Mouse (Mus musculus) gastrocnemius, postnatal 36 days (tissue): ENCODE results near the gene Col6a4. TPM values are rescaled to one million over a fixed set of nuclear protein-coding genes. Genes with fewer than 3 reads are reported as not detected.

Experiments
- DNase-seq, 2 experiments: peaks; one replicate each; pipeline ENCODE4 v3.0.0; 2022
- intact Hi-C: fragments of 180-260 bp; cut with DNase I; formaldehyde crosslinking; loops from one replicate; pipeline ENCODE4 v1.15.1; 2025
- long read RNA-seq, 2 experiments: library from polyadenylated mRNA; stranded (forward); transcript quantifications; one replicate each; pipeline ENCODE4 v2.0.0; 2021
- total RNA-seq, 2 experiments: library from RNA; stranded (reverse); gene quantifications; 2 replicates each; pipeline ENCODE4 v1.2.3; 2021

Col6a4 gene
- not detected for total RNA-seq
- long read RNA-seq, experiment 1, result 0 reads
- long read RNA-seq, experiment 2, result 0 reads

DNA sequence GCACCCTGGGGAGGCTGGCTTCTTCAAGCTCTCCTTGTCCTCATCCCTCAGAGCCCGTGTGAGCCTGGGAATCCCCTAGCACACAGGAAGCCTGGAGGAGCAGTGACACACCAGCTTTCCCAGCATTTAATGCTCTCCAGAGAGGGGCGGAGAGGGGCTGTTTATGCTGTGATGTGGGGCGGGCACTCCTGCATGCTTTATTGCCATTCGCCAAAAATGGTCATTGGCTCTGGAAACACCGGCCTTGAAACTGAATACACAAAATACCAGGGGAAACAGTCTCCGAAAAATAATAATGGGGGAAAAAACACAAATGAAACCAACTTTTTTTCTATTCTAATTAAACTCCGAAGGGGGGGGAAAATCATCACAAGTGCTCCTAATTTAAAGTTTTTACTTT, at the start of gene Col6a4:
Gene Col6a4, minus strand, starts transcription at position 101 of the 400 bp plus-strand sequence.
- intact Hi-C loops, result no loop called here
- no peak for DNase-seq

DNA sequence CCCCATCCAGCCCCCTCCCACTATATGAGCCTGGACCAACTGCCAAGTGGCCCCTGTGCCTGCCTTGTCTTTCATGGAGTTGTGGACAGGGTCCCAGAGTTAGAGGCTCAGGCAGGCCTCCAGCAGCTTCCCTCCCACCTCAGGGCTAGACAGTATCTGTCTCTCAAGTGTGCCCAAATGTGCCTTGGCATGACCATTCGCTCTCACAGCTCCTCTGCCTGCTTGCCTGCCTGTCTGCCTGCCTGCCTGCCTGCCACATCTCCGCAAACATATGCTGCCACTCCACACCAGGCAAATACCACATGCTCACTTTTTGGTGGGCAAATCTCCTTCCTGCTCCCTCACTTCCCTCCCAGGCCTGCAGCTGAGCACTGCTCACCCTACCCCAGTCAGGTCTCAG, 49.0 kb upstream of the Col6a4 start:
- intact Hi-C loops, result no loop called here

DNA sequence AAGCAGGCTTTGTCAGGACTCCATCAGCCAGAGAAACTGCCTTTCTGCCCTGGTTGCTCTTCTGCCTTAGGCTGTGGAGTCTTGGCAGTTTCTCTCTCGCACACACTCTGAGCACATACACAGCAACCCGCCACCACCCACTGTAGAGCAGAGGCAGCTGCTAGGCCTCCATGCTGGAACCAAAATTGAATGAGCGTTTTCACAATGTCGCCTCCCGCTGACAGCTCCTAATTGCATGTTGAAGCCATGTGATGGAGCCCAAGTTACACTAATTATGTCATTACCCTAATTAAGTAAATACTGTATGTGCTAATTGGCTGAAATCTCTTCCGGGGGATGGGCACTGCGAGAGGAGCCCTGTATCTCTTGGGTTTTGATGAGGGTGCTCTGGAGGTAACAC, 47.6 kb upstream of the Col6a4 start:
- intact Hi-C loops, result no loop called here
- DNase-seq, result no peak

More for the DNA sequence above, 49.0 kb upstream of the Col6a4 start:
- DNase-seq, result no peak

DNA sequence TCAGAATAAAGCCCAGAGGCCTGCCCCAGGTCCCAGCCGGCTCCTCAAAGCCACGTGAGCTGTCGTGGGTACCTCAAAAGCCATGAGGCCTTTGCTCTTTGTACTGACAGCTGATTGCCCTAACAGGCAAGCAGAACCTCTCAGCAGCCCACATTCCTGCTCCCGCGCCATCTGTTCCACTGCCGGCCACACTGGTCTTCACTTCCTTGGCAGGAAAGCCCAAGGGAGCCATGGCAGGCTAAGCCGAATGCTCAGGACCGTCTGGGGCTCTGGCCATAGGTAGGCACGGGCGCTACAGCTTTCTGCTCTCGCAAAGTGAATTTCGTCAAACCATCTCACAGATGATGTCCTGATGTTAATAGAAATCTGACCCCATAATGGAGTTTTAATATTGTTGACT, 45.4 kb upstream of the Col6a4 start:
- intact Hi-C loops, result no loop called here

DNA sequence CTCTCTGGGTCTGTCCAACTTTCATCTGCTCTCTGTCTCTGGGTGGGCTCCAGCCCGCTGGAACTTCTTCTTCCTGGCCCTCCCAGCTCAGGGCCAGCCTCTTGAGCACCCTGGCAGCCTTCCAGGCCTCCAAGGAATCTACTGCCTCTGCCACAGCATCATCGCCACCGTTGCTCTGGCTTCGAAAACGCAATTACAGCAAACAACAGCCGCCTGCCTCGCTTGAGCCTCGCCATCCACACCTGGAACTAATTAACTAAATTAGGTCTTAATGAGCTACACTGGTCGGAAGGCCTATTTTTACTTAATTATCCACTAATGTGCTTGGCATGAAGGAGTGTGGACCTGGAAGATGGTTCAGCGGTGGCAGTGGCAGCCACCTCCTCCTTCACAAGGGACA, 43.2 kb upstream of the Col6a4 start:
- intact Hi-C loops, result no loop called here
- no peak for DNase-seq

More for the DNA sequence above, 45.4 kb upstream of the Col6a4 start:
- no peak for DNase-seq

DNA sequence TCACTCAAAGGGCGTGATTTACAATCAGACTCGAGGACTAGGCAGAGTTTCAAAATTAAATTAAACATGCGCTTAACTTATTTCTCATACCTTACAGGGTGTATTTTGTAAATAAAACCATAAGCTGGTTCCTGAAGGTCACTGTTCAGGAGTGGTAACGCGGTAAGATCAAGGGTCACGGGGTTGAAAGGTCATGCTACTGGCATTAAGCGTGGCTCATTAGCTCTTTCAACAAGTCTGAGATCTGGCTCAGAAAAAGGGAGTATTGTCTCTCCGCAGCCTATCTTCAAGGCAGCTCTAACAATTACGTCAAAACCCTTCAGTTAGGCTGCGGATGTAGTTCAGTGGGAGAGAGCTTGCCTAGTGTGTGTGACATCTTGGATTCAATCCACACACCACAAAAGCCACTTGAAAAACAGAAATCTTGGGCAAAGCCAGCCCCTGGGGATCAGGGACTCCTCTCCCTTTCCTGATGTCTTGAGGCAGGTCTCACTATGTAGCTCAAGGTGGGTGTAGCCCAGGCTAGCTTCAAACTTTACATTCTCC, 41.2 kb upstream of the Col6a4 start:
- no peak for DNase-seq
- intact Hi-C loops, result no loop called here

DNA sequence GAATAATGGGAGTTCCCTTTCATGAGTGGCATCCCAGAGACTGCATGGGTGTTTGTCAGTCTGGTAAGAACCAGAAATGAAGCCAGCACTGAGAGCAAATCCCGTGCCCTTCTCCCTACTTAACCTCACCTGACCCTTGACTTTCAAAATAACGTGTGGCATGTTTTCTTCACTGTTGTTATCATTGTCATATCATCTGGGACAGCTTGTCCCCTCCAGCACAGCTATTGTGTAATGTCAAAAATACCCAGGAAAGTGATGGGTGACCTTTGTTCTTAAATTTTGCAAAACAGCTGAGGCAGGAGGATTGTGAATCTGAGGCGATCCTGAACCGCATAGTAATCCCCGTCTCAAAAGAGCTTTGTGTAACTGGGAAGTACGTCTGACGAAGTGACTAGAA, 33.7 kb upstream of the Col6a4 start:
- intact Hi-C loops, result no loop called here
- DNase-seq, result no peak

DNA sequence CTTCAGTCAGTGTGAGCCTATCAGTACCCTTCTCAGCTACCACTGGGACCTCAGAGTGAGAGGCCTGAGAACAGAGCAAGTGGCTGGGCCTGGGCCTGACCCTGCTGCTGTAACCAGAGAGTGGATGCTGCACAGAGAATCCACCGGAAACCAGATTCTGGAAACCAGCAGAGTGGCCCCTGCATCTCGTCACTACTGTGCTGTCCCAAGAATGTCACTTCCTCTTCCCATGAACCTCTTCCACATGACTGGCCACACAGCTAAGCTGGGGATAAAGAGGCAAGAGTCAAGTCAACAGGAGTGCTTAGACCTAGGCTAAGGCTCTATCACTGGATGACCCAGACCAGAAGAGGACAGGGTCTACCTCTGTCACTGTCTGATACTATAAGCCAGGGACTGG, 32.5 kb upstream of the Col6a4 start:
- intact Hi-C loops, result no loop called here
- no peak for DNase-seq

DNA sequence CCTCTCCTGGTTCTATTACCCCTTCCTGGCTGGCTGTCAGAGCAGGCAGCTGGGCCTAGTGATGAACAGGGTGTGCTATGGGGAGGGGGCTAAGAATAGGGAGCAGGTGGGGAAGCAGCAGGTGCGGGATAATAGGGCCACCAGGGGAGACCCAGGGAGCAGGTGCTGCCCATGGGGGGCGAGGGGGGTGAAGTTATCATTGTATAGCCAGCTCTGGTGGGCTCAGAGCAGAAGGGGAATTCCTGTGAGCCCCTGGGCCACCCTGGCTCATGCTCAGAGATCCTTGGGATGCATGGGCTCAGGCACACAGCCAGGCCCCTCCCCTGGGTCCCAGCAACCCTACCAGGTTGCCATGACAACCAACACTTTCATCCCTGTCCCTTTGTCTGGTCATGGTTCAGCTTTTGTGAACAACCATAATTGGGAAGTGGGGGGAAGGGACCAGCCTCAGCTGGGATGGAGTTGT, 30.2 kb upstream of the Col6a4 start:
- intact Hi-C loops, result no loop called here
- no peak for DNase-seq

DNA sequence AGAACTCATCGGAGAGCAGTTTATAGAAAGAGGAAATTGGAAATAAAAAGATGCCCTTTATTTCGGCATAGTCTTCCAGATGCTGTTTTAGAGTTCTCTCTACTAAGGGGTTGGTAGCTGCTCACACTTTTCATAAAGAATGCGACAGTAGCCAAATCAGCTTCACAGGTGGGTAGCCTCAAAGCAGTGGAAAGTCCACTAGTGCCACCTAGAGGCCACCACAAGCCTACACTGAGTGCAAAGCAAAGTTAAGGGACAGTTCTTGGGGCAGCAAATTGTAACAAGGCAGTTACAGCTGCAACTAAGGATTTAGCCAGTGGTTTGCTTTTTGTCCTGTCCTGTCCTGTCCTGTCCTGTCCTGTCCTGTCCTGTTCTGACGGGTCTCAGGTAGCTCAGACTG, 27.0 kb upstream of the Col6a4 start:
- DNase-seq, result no peak
- intact Hi-C loops, result no loop called here

DNA sequence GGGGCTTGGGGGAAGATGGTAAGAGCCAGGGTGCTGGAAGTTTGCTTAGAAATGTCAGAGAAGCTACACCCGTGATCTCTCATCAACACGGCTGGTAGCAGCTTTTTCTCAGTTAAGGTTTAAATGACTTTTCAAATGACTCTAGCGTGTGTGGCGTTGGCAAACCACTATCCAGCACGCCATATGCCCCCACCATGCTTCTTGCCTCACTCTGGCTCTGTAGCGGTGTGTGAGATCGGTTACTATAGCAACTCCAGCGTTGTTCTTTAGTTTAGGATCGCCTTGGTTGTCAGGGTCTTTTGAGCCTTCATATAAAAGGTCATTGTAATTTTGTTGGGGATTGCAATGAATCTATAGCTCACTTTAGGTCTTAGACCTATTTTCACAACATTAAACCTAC, 22.5 kb upstream of the Col6a4 start:
- DNase-seq, result no peak
- intact Hi-C loops, result no loop called here

DNA sequence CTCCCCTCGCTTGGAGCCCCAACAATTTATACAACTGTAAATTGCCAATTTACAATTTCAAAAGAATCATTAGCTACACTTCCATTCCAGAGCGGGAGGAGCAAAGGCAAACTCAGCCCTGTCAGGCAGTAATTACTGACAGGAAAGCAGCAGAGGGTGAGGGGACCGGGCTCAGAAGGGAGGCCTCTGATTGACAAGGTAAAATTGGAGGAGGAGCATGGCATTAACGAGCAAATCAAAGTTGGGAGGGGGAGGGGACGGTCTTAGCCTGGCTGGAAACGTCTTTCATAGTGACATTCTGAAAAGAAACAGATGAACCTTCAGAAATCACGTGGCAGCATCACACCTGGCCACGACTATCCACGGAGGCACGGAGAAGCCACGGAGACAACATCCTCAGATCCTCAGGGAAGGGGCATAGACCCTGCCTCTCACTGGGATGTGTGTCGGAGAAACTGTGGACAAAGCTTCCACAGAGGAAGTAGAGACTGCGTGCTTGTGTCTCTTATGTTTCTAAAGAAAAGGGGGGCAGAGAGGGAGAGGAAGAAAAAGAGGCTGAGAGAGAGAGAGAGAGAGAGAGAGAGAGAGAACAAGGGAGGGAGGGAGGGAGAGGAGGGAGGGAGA, 19.3 kb upstream of the Col6a4 start:
- no peak for DNase-seq
- intact Hi-C loops, result no loop called here

DNA sequence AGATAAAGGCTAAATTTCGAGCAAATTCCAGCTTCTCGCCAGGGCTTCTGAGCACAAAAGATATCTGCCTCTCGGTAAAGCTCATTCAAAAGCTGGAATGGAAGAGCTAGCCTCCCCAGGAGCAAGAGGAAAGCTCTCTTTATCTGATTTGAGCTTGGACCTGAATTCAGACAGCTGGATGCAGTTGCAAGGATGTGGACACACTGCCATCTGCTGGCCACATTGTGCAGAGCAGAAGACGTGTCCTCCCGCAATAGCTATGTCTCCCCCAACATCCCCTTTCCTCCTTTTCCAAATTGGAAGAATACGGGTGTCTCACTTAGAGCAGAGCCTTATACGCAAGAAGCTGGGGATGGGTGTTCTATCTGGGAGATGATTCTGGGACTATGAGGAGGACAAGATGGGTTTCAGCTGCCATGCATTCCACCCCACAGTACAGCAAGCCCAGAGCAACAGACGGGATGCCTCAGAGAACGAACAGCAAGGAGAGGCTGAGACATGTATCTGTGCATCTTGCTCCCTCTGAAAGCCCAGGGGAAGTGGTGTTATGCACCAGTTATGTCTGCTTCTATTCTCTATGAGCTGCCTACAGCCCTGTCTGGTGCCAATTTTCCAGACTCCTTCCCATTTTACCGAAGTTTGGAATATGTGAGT, 16.3 kb upstream of the Col6a4 start:
- intact Hi-C loops, result no loop called here
- peak; percentile 42 to 48 for DNase-seq

DNA sequence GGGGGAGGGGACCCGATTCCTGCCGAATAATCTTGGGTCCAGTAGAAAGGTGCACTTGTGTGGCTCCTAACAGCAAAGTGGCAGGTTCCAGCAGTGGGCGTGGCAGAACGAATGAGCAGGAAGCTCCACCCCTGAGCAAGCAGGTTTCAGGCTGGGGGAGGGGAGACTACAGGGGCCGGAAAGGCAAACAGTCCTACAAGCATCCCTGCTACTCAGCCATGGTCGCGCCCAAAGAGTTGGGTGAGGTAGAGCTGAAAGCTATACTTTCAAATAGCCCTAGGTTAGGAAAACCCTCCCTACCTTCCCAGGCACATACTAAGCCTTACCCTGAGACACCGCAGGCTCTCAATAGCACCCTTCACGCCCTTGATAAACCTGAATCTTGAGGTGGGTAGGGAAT, 9.7 kb upstream of the Col6a4 start:
- DNase-seq, result no peak
- intact Hi-C loops, result no loop called here

DNA sequence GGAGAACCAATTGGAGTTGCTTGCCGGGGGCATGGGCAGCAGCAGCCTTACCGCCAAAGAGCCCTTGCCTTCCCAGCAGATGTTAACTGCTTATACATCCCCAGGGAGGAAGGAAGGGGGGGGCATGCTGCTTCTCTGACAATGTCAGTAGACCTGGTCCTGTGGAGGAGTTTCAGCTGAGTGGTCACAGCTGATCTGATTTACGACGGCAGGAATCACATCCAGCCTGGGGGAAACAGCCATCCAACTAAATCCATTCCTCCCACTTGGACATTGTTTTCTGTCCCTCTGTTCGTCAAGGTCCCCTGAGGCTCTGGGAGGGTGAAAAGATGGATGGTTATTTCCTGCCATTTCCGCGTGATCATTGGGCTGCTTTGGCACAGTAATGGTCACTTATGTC, 7.8 kb upstream of the Col6a4 start:
- DNase-seq, result no peak
- intact Hi-C loops, result no loop called here

DNA sequence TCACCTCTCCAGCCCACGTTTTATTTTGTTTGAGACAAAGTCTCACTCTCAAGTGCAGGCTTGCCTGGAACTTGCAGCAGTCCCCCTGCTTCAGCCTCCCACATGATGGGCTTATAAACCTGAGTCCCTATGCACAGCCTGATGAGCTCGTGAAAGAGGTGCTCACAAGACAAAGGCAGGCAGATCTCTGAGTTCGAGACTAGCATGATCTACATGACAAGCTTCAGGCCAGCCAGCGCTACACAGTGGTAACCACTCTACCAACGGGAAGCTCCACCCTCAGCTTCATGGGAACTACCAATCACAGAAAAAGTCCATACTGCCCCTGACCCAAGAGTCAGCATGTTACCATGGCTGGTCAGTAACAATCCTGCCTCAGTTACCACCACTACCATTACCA, 4.6 kb upstream of the Col6a4 start:
- intact Hi-C loops, result no loop called here

DNA sequence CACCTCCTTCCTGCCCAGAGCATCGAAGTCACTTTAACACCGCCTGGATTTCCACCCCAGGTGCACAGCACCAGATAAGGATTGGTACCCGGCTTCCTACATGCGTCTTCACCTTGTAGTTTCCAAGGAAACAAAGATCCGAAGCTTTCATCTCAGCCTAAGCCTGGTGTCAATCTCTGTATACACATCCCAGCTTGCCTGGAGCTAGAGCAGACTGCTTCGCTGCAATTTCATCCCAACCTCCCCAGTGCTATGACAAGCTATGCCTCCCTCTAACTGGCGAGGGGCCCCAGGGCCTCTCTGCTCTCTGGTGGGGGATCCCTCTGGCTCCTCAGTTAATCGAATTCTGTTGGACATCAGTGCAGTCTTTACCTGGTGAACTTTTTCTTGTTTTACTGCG, 3.7 kb upstream of the Col6a4 start:
- no peak for DNase-seq
- intact Hi-C loops, result no loop called here

More for the DNA sequence above, 4.6 kb upstream of the Col6a4 start:
- no peak for DNase-seq

DNA sequence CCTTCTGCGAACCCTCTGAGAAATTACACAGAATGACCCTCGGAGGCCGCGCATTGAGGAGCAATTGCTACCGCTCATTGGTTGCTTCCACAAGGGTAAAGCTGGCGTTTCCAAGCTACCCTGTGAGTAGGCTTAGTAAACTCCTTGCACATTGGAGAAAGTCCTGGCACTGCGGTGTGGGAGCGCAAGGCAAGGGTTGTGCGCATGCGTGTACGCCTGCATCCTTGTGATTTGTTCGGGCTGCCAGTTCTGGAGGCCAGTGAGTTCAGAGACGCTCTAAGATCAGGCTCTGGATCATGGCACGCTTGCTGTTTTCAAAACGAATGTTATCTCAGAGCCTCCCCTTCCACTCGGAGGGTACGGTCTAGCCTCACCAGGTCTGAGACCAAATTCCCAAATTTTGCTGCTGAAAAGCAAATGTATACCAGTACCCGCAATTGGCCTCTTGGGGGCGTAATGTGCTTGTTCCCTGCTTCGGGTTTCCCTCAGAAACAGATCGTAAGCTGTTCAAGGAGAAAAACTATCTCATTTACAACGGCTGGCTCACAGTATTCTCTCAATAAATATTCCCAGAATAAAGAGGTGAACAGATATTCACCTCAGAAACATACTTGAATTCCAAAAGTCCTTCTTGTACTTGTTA, 2.9 kb upstream of the Col6a4 start:
- DNase-seq, result no peak
- intact Hi-C loops, result no loop called here

DNA sequence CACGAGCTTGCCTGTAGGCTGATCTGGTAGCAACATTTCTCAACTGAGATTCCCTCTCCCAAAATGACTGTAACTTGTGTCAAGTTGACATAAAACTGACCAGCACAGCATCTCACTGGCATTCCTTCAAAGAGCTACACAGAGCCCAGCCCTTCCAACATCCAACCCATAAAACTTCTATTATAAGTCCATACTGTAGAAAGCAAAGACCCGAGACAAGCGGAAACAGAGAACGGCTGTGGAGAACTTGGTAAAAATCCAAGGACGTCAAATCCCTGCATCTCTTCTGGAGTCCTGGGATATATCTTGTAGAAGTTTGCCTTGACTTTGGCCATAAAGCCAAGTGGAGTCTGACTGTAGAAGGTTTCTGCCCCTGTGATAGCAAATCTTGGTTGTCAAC, 15.1 kb downstream of the Col6a4 start:
- DNase-seq, result no peak
- intact Hi-C loops, result no loop called here

DNA sequence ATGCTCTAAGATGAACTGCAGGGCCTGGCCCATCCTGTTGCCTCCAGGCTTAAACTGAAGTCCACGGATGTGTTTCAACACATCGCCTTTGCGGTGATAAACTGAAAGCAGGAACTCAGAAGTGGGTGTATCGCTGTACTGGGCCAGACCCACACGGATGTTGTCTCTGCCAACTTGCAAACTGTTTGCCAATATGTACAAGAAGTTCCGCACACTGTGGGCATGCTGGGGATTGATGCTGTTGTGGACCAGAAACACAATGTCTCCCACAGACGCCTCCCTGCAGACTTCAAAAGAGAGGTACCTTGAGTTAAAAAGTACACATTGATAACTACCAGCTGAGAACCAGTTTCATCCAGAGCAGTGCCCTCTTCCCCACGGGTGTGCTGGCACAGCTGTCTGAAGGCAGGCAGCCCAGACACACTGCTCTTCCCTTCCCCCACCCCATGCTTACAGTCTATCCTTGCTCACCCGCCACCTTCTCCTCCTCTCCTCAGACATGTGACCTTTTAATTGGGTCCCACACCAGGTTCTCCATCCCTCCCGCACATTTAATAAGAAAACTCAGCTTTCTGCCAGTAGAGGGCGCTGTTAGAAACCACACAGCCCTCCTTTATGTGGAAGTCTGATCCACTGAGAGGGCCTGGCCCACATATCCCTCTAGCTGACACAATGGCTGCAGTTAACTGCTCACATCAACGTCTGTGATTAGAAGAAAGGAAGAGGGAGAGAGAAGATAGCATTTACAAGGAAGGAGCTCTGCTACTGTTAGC, 16.1 kb downstream of the Col6a4 start:
- intact Hi-C loops, result no loop called here
- DNase-seq, result no peak

DNA sequence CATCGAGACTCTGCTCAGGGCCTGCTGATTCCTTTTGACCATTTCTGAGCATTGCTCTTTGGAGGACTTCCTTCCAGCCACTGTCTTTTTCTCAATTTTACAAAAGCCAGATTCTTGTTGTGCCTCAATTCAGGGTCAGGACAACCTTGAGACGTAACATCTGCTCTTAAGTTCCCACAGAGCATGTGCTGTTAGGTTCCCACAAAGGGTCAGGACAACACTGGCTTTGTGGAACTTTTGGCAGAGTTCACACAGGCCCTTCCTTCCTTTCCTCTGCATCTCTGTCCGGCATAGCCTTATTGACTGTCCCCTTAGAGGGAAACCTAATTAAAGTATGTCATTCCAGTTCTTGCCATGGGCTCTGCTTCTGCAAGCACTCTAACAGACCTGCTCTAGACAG, 18.6 kb downstream of the Col6a4 start:
- no peak for DNase-seq
- intact Hi-C loops, result no loop called here
